Mouse (Mus musculus): Measurements from ENCODE around the gene Grxcr1.

Gene Grxcr1

GRCm38 (mm10) chr5:68031744-68032143 lies at the start of gene Grxcr1:
Grxcr1 (plus strand) TSS chr5:68031835.
- no peak for DNase-seq (ENCODE audit: low spot score in 2 of 2)

- DNase-seq (ENCODE audit: low spot score in 2 of 2) = no peak
These were observed 49.6 kb upstream of the Grxcr1 start for GRCm38 (mm10) chr5:67981946-67982526.

- no peak for DNase-seq (ENCODE audit: low spot score in 2 of 2)
These were observed 41.2 kb upstream of the Grxcr1 start for GRCm38 (mm10) chr5:67990426-67990825.

- DNase-seq (ENCODE audit: low spot score in 2 of 2) = no peak
These were observed 29.0 kb upstream of the Grxcr1 start for GRCm38 (mm10) chr5:68002611-68003010.

GRCm38 (mm10) chr5:68003904-68004303 lies 27.7 kb upstream of the Grxcr1 start:
- no peak for DNase-seq (ENCODE audit: low spot score in 2 of 2)

- no peak for DNase-seq (ENCODE audit: low spot score in 2 of 2)
These were observed 27.2 kb upstream of the Grxcr1 start for GRCm38 (mm10) chr5:68004419-68004818.

GRCm38 (mm10) chr5:68007074-68007473 lies 24.6 kb upstream of the Grxcr1 start:
- no peak for DNase-seq (ENCODE audit: low spot score in 2 of 2)

GRCm38 (mm10) chr5:68011569-68011968 lies 20.1 kb upstream of the Grxcr1 start:
- no peak for DNase-seq (ENCODE audit: low spot score in 2 of 2)

- peak; percentile 75 for DNase-seq (ENCODE audit: low spot score in 2 of 2)
These were observed 19.0 kb upstream of the Grxcr1 start for GRCm38 (mm10) chr5:68012618-68013017.

GRCm38 (mm10) chr5:68020870-68021269 lies 10.8 kb upstream of the Grxcr1 start:
- DNase-seq (ENCODE audit: low spot score in 2 of 2) = no peak

- DNase-seq (ENCODE audit: low spot score in 2 of 2) = no peak
These were observed 4.8 kb upstream of the Grxcr1 start for GRCm38 (mm10) chr5:68026658-68027422.

- DNase-seq (ENCODE audit: low spot score in 2 of 2) = no peak
These were observed 4.2 kb upstream of the Grxcr1 start for GRCm38 (mm10) chr5:68027474-68027873.

GRCm38 (mm10) chr5:68033345-68033744 lies 1.7 kb downstream of the Grxcr1 start:
- no peak for DNase-seq (ENCODE audit: low spot score in 2 of 2)

GRCm38 (mm10) chr5:68039077-68039476 lies 7.4 kb downstream of the Grxcr1 start:
- DNase-seq (ENCODE audit: low spot score in 2 of 2) = no peak

GRCm38 (mm10) chr5:68043339-68043738 lies 11.7 kb downstream of the Grxcr1 start:
- DNase-seq (ENCODE audit: low spot score in 2 of 2) = no peak

- no peak for DNase-seq (ENCODE audit: low spot score in 2 of 2)
These were observed 17.1 kb downstream of the Grxcr1 start for GRCm38 (mm10) chr5:68048783-68049182.

- DNase-seq (ENCODE audit: low spot score in 2 of 2) = no peak
These were observed 17.9 kb downstream of the Grxcr1 start for GRCm38 (mm10) chr5:68049536-68049935.

- no peak for DNase-seq (ENCODE audit: low spot score in 2 of 2)
These were observed 19.5 kb downstream of the Grxcr1 start for GRCm38 (mm10) chr5:68051101-68051500.

- DNase-seq (ENCODE audit: low spot score in 2 of 2) = no peak
These were observed 25.9 kb downstream of the Grxcr1 start for GRCm38 (mm10) chr5:68057574-68057973.

GRCm38 (mm10) chr5:68068694-68069093 lies 37.1 kb downstream of the Grxcr1 start:
- DNase-seq (ENCODE audit: low spot score in 2 of 2) = no peak

GRCm38 (mm10) chr5:68070308-68070707 lies 38.7 kb downstream of the Grxcr1 start:
- no peak for DNase-seq (ENCODE audit: low spot score in 2 of 2)

GRCm38 (mm10) chr5:68071857-68072256 lies 40.2 kb downstream of the Grxcr1 start:
- DNase-seq (ENCODE audit: low spot score in 2 of 2) = no peak

- DNase-seq (ENCODE audit: low spot score in 2 of 2) = no peak
These were observed 55.0 kb downstream of the Grxcr1 start for GRCm38 (mm10) chr5:68086535-68087098.

Measured in urinary bladder, postnatal 36 days (tissue).